Mouse (Mus musculus) ES-Bruce4 (cell line): ENCODE data around the gene Pgm1.

Experiments
- CTCF ChIP-seq: IDR thresholded peaks from one replicate; pipeline ENCODE4 v1.8.1; 2011; ENCODE audit warnings: low read depth, low read length
- EP300 ChIP-seq: IDR thresholded peaks from 2 replicates; pipeline ENCODE4 v1.6.1; 2011; ENCODE audit warnings: low read depth, low read length; ENCODE audit not compliant: insufficient read depth
- POLR2A ChIP-seq: IDR thresholded peaks from one replicate; pipeline ENCODE4 v1.8.1; 2011; ENCODE audit warnings: low read length; ENCODE audit not compliant: insufficient read depth

GRCm38 (mm10) chr4:99957186-99957585 lies 28.0 kb downstream of the Pgm1 start:
- TF ChIP-seq CTCF (no peak), POLR2A (no peak), EP300 (no peak)
